Mouse (Mus musculus) B cell, adult 67 days (primary cell): Measurements from ENCODE around the gene Olfr1024. TPM values are rescaled to one million over a fixed set of nuclear protein-coding genes. Genes with fewer than 3 reads are reported as not detected.

ENCODE experiments used
- total RNA-seq, 2 experiments: library from RNA; stranded (reverse); gene quantifications; 4 replicates each; pipeline ENCODE4 v1.2.4; 2023

Olfr1024 gene
- total RNA-seq, result not detected

DNA sequence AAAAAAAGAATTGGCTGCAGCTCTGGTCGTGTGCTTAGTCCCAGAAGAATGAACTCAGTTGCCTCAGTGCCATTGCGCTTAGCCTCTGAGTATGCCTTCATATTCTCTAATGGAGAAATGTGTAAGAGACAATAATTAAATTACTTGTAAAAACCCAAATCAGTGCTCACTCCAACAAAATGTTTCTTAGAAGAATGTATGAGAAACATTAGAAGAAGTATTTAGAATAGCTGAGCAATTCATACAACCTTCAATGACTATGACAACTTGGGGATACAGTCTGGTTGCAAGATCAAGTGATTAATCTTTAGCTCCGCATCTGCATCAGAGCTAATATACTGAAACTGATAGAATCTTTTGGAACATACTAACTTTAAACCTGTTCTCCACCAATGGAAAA, at the start of gene Olfr1024:
Gene Olfr1024, minus strand, starts transcription at position 101 of the 400 bp plus-strand sequence.

DNA sequence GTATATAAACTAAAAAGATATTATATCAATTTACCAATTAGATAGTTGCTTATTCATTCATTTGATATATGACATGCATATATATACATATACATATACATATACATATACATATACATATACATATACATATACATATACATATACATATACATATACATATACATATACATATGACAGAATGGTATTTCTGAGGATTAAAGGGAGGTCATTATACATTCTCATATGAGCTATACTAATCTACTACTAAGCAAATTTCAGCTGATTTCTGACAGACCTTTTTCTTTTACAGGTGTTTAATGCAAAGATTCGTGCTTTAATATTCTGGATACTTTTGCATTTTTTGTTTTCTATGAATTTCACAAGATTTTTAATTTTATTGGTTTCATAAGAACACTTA, 45.3 kb upstream of the Olfr1024 start, which contains the start of gene Olfr1028:
Gene Olfr1028, plus strand, starts transcription at position 301 of the 400 bp plus-strand sequence.

DNA sequence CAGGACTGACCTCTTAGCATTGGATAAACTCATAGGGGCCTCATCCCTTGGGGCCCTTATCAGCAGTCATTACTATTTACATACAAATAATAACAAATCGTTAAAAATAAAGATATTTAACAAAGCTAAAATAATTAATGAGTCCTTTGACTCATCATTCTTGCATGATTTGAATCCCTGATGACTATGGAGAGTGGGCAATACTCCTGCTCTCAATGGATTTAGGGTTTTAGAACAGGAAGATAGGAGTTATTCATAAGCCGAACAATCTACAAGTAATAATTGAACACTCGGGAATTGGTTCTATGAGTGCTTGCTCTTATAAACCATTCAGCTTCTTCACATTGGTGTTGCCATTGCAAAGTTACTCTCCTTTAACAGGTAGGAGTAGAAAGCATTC, 16.4 kb upstream of the Olfr1024 start, which contains the start of gene Olfr1026:
Gene Olfr1026, plus strand, starts transcription at position 301 of the 400 bp plus-strand sequence.

DNA sequence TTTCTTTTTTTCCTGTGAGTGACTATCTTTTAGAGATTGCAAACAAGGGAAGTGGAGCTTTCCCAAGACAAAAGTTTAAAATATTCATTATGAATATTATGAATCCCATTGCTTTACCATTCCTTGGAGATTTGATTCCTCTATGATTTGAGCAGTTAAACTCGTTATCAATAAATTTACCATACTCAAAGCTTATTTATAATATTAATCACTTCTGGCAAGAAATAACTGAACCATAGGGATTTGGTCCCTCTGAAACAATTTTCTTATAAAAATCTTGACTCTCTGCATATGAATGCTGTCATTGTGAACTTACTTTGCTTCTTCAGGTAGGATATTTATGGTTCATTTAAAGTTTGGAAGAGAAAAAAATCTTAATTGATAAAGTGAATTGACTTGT, 10.0 kb upstream of the Olfr1024 start, which contains the start of gene Olfr1025-ps1:
Gene Olfr1025-ps1, plus strand, starts transcription at position 301 of the 400 bp plus-strand sequence.

DNA sequence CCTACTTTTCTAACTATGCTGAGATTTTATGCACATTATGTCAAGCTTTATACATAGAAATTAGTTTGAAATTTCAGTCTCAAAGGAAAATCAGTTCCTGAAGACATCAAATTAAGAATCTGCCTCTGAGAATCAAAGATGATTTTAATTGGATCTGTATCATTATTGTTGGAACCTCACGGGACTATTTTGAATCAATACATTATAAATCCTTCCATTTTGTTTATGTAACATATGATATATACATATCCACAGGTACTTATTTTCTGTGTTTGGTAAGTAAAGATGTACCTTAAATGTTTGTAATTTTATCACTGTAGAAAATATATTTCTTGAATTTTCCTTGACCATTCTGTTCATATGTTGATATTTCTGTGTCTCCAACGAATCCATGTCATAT, 19.5 kb downstream of the Olfr1024 start, which contains the start of gene Olfr1023:
Gene Olfr1023, plus strand, starts transcription at position 301 of the 400 bp plus-strand sequence.

DNA sequence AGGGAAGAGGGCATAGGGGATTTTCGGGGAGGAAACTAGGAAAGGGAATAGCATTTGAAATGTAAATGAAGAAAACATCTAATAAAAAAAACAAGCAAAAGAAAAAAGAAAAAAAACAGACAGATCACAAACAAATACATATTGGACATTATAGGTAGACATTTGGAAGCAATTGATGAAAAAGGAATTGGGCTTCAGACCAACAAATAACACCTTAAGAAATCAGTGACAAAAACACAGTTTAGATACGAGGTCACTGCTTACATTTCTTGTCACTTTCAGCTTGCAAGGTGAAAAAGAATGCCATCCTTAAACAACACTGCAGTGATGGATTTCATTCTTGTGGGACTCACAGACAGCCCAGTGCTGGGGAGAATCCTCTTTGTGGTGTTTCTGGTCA, 36.6 kb downstream of the Olfr1024 start, which contains the start of gene Olfr1022:
Gene Olfr1022, plus strand, starts transcription at position 301 of the 400 bp plus-strand sequence.

Other genes starting within 250 kb of the Olfr1024 start
- gene Olfr154, start 240.6 kb downstream of the Olfr1024 start, total RNA-seq, result not detected
- not detected for gene Olfr1006, start 226.3 kb downstream of the Olfr1024 start, total RNA-seq
- gene Olfr1008, start 215.6 kb downstream of the Olfr1024 start, total RNA-seq, result not detected
- not detected for gene Olfr1009, start 189.6 kb downstream of the Olfr1024 start, total RNA-seq
- not detected for gene Olfr1012, start 142.3 kb downstream of the Olfr1024 start, total RNA-seq
- not detected for gene Olfr1013, start 138.0 kb downstream of the Olfr1024 start, total RNA-seq
- not detected for gene Olfr1014, start 132.3 kb downstream of the Olfr1024 start, total RNA-seq
- not detected for gene Olfr1015, start 123.0 kb downstream of the Olfr1024 start, total RNA-seq
- gene Olfr1016, start 102.5 kb downstream of the Olfr1024 start, total RNA-seq, result not detected
- not detected for gene Olfr1018, start 86.6 kb downstream of the Olfr1024 start, total RNA-seq
- gene Olfr1019, start 59.6 kb downstream of the Olfr1024 start, total RNA-seq, result not detected
- gene Olfr1020, start 58.0 kb downstream of the Olfr1024 start, total RNA-seq, result not detected
- not detected for gene Olfr1022, start 36.5 kb downstream of the Olfr1024 start, total RNA-seq
- gene Olfr1023, start 19.4 kb downstream of the Olfr1024 start, total RNA-seq, result not detected
- gene Olfr1025-ps1, start 10.1 kb upstream of the Olfr1024 start, total RNA-seq, result not detected
- gene Olfr1026, start 16.5 kb upstream of the Olfr1024 start, total RNA-seq, result not detected
- gene Olfr1028, start 45.4 kb upstream of the Olfr1024 start, total RNA-seq, result not detected
- gene Olfr1029, start 68.8 kb upstream of the Olfr1024 start, total RNA-seq, result not detected
- gene Olfr1030, start 74.2 kb upstream of the Olfr1024 start, total RNA-seq, result not detected
- not detected for gene Olfr1031, start 85.3 kb upstream of the Olfr1024 start, total RNA-seq
- gene Olfr1032, start 100.5 kb upstream of the Olfr1024 start, total RNA-seq, result not detected
- gene Olfr1033, start 115.6 kb upstream of the Olfr1024 start, total RNA-seq, result not detected
- not detected for gene Olfr1034, start 140.8 kb upstream of the Olfr1024 start, total RNA-seq
- not detected for gene Olfr1036, start 168.9 kb upstream of the Olfr1024 start, total RNA-seq
- gene Olfr1037, start 182.3 kb upstream of the Olfr1024 start, total RNA-seq, result not detected
- gene Olfr1039, start 230.9 kb upstream of the Olfr1024 start, total RNA-seq, result not detected
- gene Olfr1040, start 241.7 kb upstream of the Olfr1024 start, total RNA-seq, result not detected